Mouse (Mus musculus) small intestine, adult 2 months (tissue): ENCODE measurements around the gene En1. TPM values are rescaled to one million over a fixed set of nuclear protein-coding genes. Genes with fewer than 3 reads are reported as not detected.

Experiments used
- H3K27ac ChIP-seq: fragments of 200-500 bp; 2 replicates; pipeline ENCODE4 v1.5.1; 2012; ENCODE audit warnings: low read depth, low read length, control low read depth, inconsistent platforms; ENCODE audit not compliant: insufficient read depth
- H3K27me3 ChIP-seq: fragments of 200-500 bp; 2 replicates; pipeline ENCODE4 v1.6.1; 2012; ENCODE audit warnings: mild to moderate bottlenecking, moderate library complexity, low read length, inconsistent platforms; ENCODE audit not compliant: control insufficient read depth, insufficient read depth
- H3K36me3 ChIP-seq: fragments of 200-500 bp; 2 replicates; pipeline ENCODE4 v1.6.1; 2012; ENCODE audit warnings: mild to moderate bottlenecking, low read length, control low read depth, inconsistent platforms; ENCODE audit not compliant: control insufficient read depth, insufficient read depth
- H3K4me1 ChIP-seq: fragments of 200-500 bp; 2 replicates; pipeline ENCODE4 v1.6.1; 2012; ENCODE audit warnings: low read length, inconsistent platforms, mixed read lengths; ENCODE audit not compliant: control insufficient read depth, insufficient read depth, insufficient read length
- H3K4me3 ChIP-seq: fragments of 200-500 bp; 2 replicates; pipeline ENCODE4 v1.5.1; 2012; ENCODE audit warnings: low read depth, mild to moderate bottlenecking, control low read depth, inconsistent platforms, low read length, moderate library complexity
- CTCF ChIP-seq: fragments of 200-500 bp; IDR thresholded peaks from 2 replicates; pipeline ENCODE4 v1.5.1; 2012; ENCODE audit warnings: low read depth, mild to moderate bottlenecking, control low read depth, inconsistent platforms, low read length, moderate library complexity, mixed read lengths; ENCODE audit not compliant: insufficient replicate concordance, insufficient read length; ENCODE audit errors: extremely low read depth
- POLR2A ChIP-seq: fragments of 200-500 bp; IDR thresholded peaks from 2 replicates; pipeline ENCODE4 v1.6.1; 2012; ENCODE audit warnings: low read depth, mild to moderate bottlenecking, control low read depth, inconsistent platforms, low read length, moderate library complexity
- WGBS: fragments of 180-500 bp; shearing (Covaris S2); methylation state at CpG from one replicate; pipeline ENCODE4 v1.1.7; 2018; 5-methylcytosine and 5-hydroxymethylcytosine counted together
- polyA plus RNA-seq: library from polyadenylated mRNA; depleted of rRNA; stranded (reverse); fragments of >200 nt; gene quantifications from 2 replicates; pipeline ENCODE4 v1.2.3, GENCODE M21; 2012

The En1 gene
- polyA plus RNA-seq, 1 experiment = not detected

GRCm38 (mm10) chr1:120596319-120596718, 5.9 kb upstream of the En1 start:
- Histone ChIP-seq H3K4me1 (no peaks in the 10 kb centered on the region), H3K27ac (no peak overlapping the region), H3K27me3 (peaks cover 56% of the 10 kb centered on the region), H3K36me3 (no peaks in the 10 kb centered on the region), H3K4me3 (no peak overlapping the region)
- TF ChIP-seq CTCF = no peak
- no peak for TF ChIP-seq POLR2A
- WGBS = 3% methylated on average over 21 of the region's 21 CpGs

- Histone ChIP-seq H3K27me3 (peaks cover 57% of the 10 kb centered on the region), H3K4me3 (no peak overlapping the region), H3K4me1 (no peaks in the 10 kb centered on the region), H3K27ac (no peak overlapping the region), H3K36me3 (no peaks in the 10 kb centered on the region)
- TF ChIP-seq POLR2A = no peak
- no peak for TF ChIP-seq CTCF
- WGBS = 3% methylated on average over 19 of the region's 19 CpGs
These were observed 5.4 kb upstream of the En1 start for GRCm38 (mm10) chr1:120596784-120597183.

GRCm38 (mm10) chr1:120597271-120597670, 4.9 kb upstream of the En1 start:
- H3K36me3 ChIP-seq = no peaks in the 10 kb centered on the region
- H3K4me1 ChIP-seq = no peaks in the 10 kb centered on the region
- H3K27ac ChIP-seq = no peak overlapping the region
- TF ChIP-seq CTCF (no peak), POLR2A (no peak)
- WGBS = 4% methylated on average over 11 of the region's 11 CpGs
- H3K27me3 ChIP-seq = peaks cover 61% of the 10 kb centered on the region
- no peak overlapping the region for H3K4me3 ChIP-seq

GRCm38 (mm10) chr1:120598196-120598940, 3.9 kb upstream of the En1 start:
- Histone ChIP-seq H3K27me3 (peaks cover 65% of the 10 kb centered on the region), H3K4me3 (no peak overlapping the region), H3K36me3 (no peaks in the 10 kb centered on the region), H3K27ac (no peak overlapping the region), H3K4me1 (no peaks in the 10 kb centered on the region; the same call in 1 of the 2 replicates)
- WGBS = 4% methylated on average over 16 of the region's 16 CpGs
- TF ChIP-seq CTCF = no peak
- no peak for TF ChIP-seq POLR2A

- H3K4me3 ChIP-seq = no peak overlapping the region
- no peak overlapping the region for H3K27ac ChIP-seq
- H3K27me3 ChIP-seq = peaks cover 75% of the 10 kb centered on the region
- H3K36me3 ChIP-seq = no peaks in the 10 kb centered on the region
- 2% methylated on average over 25 of the region's 25 CpGs for WGBS
- H3K4me1 ChIP-seq = no peaks in the 10 kb centered on the region; the same call in none of the 2 replicates
- TF ChIP-seq POLR2A (no peak), CTCF (no peak)
These were observed 2.7 kb upstream of the En1 start for GRCm38 (mm10) chr1:120599321-120600148.

GRCm38 (mm10) chr1:120600149-120600445, 2.1 kb upstream of the En1 start:
- Histone ChIP-seq H3K36me3 (no peaks in the 10 kb centered on the region), H3K27me3 (peaks cover 80% of the 10 kb centered on the region), H3K4me3 (no peak overlapping the region), H3K4me1 (no peaks in the 10 kb centered on the region; the same call in none of the 2 replicates), H3K27ac (no peak overlapping the region)
- TF ChIP-seq POLR2A (no peak), CTCF (no peak)
- 2% methylated on average over 25 of the region's 25 CpGs for WGBS
